Mouse (Mus musculus): ENCODE measurements around the gene Pglyrp2. TPM values are rescaled to one million over a fixed set of nuclear protein-coding genes. Genes with fewer than 3 reads are reported as not detected.
A peak's percentile ranks its signal among the peaks of the same experiment; 100 is the strongest.

Pglyrp2 gene
- polyA plus RNA-seq, 1 experiment from 2014 or later, result not detected

DNA sequence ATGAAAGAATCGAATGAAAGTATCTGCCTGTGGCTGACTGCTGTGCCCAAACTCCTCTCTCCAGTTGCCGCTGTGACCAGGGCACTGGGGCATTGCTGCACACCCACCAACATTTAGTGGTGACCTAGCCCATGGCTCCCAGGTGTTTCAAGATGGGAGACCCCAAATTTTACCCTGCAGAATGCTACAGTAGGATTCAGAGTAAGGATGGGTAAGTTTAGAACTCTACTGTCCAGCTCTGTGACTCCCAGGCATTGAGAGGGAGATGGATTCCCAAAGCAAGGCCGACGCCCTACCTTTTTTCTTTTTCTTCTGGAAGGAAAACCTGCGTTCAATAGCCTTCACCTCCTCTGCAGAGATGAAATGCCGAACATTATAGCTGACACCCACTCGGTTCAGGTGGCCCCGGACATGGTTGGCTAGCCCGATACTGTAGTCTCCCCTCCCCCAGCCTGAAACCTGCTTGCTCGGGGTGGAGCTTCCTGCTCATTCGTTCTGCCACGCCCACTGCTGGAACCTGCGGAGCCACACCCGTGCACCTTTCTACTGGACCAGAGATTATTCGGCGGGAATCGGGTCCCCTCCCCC lies 54.9 kb downstream of the Pglyrp2 start:
- H3K9ac ChIP-seq, result no peak overlapping the region
- WGBS, result 17% methylated on average over 12 of the region's 17 CpGs
- no peak overlapping the region for H3K4me3 ChIP-seq

DNA sequence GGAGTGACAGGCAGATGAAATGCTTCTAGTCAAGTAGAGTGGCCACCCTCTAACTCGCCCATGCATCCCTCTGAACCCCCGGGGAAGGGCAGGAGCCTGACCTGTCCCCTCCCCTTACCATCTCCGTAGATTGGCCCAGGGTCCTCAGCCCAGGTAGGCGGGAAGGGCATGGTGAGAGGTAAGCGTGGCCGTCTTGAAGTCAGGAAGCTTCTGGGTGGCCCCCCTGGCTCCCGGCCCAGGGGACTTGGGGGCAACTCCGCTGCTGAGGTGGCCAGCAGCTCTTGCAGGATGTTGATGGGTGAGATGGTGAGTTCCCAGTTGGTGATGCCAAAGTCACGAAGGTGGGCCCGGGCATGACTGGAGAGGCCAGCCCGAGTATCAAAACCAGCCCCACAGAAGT lies 56.3 kb downstream of the Pglyrp2 start:
- H3K27me3 ChIP-seq, result no peaks in the 10 kb centered on the region
- peaks cover 20% of the 10 kb centered on the region for H3K4me1 ChIP-seq (replicated peaks)
- peaks cover 4% of the 10 kb centered on the region; the same call in 1 of the 2 replicates for H3K36me3 ChIP-seq
- no peak overlapping the region for H3K27ac ChIP-seq (replicated peaks)
- H3K9me3 ChIP-seq, result no peaks in the 10 kb centered on the region
- H3K4me2 ChIP-seq, result no peak overlapping the region
- H3K4me3 ChIP-seq, result no peak overlapping the region
- no peak for ATAC-seq (ENCODE audit: low FRiP score, low read depth)
- WGBS, result 91% methylated on average over 11 of the region's 11 CpGs
- no peak overlapping the region for H3K9ac ChIP-seq

More for the DNA sequence above, 54.9 kb downstream of the Pglyrp2 start:
- Histone ChIP-seq H3K27ac (replicated peaks) (no peak overlapping the region), H3K27me3 (no peaks in the 10 kb centered on the region), H3K4me2 (peak overlapping the region; percentile 38), H3K36me3 (peaks cover 4% of the 10 kb centered on the region; the same call in 1 of the 2 replicates), H3K4me1 (replicated peaks) (peaks cover 10% of the 10 kb centered on the region; the same call in 1 of the 2 replicates), H3K9me3 (no peaks in the 10 kb centered on the region)
- ATAC-seq (ENCODE audit: low FRiP score, low read depth), result no peak

DNA sequence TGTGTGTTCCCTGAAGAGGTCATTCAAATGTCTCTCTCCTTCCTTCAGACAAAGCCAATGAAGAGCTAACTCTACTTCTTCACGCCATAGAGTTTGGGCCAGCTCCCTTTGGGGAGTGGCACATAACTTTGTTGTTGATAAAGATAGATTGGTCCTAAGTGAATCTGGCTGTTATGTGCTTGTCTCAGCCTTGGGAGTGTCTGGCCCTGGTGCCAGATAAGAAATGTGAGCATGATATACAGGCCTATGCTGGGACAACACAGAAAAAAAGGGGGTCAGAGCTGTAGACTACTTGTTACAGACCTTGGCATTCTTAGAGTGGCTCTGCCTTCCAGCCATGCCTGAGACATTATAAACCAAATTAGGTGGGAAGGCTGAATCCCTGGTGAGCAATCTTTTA lies 58.7 kb downstream of the Pglyrp2 start:
- Histone ChIP-seq H3K27ac (replicated peaks) (no peak overlapping the region), H3K36me3 (peaks cover 20% of the 10 kb centered on the region), H3K27me3 (no peaks in the 10 kb centered on the region), H3K9me3 (no peaks in the 10 kb centered on the region), H3K4me1 (replicated peaks) (peaks cover 34% of the 10 kb centered on the region), H3K4me3 (no peak overlapping the region), H3K4me2 (no peak overlapping the region), H3K9ac (no peak overlapping the region)
- no peak for ATAC-seq (ENCODE audit: low FRiP score, low read depth)
- 70% methylated on average over 1 of the region's 1 CpGs for WGBS

DNA sequence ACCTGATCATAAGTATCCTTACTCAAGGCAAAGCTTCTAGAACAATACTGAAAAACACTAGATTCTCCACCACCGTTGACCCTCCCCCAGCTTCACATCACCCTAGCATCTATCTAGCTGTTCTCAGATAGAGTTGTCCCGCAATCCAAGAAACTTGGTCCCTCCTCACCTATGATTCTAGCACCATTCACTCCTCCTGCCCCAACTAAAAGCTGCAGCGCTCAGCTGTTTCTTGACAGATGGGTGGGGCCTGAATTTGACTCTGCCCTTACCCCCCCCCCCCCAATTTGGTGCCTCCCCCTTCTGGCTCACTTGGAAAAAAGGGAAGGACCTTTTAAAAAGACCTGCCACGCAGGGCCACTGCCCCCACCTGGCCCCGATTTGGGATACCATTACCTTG lies 59.1 kb downstream of the Pglyrp2 start:
- WGBS, result 70% methylated on average over 5 of the region's 5 CpGs
- Histone ChIP-seq H3K9me3 (no peaks in the 10 kb centered on the region), H3K9ac (peak overlapping the region; percentile 74; the same call in 1 of the 2 replicates), H3K27ac (replicated peaks) (peak overlapping the region; percentile 78), H3K4me1 (replicated peaks) (peaks cover 34% of the 10 kb centered on the region), H3K4me2 (peak overlapping the region; percentile 87), H3K27me3 (no peaks in the 10 kb centered on the region), H3K4me3 (peak overlapping the region; percentile 82), H3K36me3 (peaks cover 24% of the 10 kb centered on the region)
- ATAC-seq (ENCODE audit: low FRiP score, low read depth), result peak; percentile 20; the same call in 1 of the 2 replicates

DNA sequence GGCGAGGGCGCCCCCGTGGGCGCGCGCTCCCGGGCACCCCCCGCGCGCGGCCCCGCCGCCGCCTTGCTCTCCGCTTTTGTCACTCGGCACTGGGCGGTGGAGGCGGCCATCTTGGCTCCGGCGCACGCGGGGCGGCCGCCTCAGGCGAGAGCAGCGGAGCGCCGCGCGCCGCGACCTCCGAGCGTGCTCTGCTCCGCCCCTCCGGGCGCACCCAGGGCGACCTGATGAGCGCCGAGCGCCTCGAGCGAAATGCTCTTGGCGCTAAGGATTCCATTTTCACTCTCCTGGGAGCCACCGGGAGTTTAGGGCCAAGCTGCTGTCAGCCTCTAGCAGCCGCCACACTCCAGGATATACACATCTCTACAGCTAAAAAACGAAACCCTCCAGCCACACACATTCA lies 59.6 kb downstream of the Pglyrp2 start:
- H3K27me3 ChIP-seq, result no peaks in the 10 kb centered on the region
- peak; percentile 95 for ATAC-seq (ENCODE audit: low FRiP score, low read depth)
- peak overlapping the region; percentile 87 for H3K4me2 ChIP-seq
- peak overlapping the region; percentile 78 for H3K27ac ChIP-seq (replicated peaks)
- peaks cover 29% of the 10 kb centered on the region for H3K36me3 ChIP-seq
- under 1% methylated on average over 42 of the region's 47 CpGs for WGBS
- H3K4me1 ChIP-seq (replicated peaks), result peaks cover 34% of the 10 kb centered on the region
- peak overlapping the region; percentile 82 for H3K4me3 ChIP-seq
- H3K9me3 ChIP-seq, result no peaks in the 10 kb centered on the region
- H3K9ac ChIP-seq, result peak overlapping the region; percentile 74

DNA sequence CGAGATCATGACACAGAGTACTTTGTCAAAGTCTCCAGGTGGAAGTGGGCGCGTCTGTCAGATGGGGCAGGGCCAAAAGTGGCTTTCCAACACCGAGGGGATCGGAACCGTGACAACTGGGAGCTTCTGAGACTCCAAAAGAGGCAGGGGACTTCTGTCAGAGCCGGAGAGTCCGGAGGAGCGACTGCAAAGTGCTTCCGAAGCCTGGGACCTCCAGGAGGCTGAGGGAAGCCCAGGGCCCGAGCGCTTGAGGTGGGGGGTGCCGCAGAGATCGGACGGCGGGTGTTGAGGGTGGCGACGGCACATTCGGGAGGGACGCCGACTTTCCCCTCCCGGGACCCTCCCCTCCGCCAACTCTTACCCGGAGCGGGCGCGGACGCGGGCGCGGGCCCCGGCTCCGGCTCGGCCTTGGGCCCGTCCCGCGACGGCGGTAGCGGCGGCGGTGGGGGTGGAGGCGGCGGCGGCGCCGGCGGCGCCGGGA lies 60.1 kb downstream of the Pglyrp2 start:
- peak overlapping the region; percentile 87 for H3K4me2 ChIP-seq

DNA sequence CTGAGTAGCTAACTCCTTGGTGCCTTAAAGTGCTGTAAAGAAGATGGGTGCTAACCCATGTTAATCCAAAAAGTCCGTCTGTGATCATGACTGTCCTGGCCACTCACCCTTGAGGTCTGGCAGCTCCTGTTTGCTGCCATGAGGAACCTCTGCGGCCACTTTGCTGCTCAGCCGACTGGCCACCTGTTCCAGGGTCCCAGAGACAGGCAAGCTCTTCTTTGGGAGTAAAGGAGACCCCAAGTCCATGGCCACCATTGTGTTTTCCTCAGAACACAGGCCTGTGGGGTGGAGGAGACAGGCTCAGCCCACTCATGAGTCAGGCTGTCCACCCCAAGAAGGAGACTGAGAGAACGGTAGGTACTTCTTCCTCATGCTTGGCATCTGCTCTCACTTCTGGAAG lies 61.3 kb downstream of the Pglyrp2 start:
- H3K36me3 ChIP-seq, result peaks cover 46% of the 10 kb centered on the region
- H3K27me3 ChIP-seq, result no peaks in the 10 kb centered on the region
- H3K4me3 ChIP-seq, result peak overlapping the region; percentile 82
- no peaks in the 10 kb centered on the region for H3K9me3 ChIP-seq
- H3K27ac ChIP-seq (replicated peaks), result no peak overlapping the region
- peak overlapping the region; percentile 87 for H3K4me2 ChIP-seq
- H3K9ac ChIP-seq, result no peak overlapping the region
- no peak for ATAC-seq (ENCODE audit: low FRiP score, low read depth)
- peaks cover 34% of the 10 kb centered on the region for H3K4me1 ChIP-seq (replicated peaks)
- 84% methylated on average over 4 of the region's 4 CpGs for WGBS

More for the DNA sequence above, 60.1 kb downstream of the Pglyrp2 start:
- H3K4me3 ChIP-seq, result peak overlapping the region; percentile 82
- peak overlapping the region; percentile 74 for H3K9ac ChIP-seq
- H3K27ac ChIP-seq (replicated peaks), result peak overlapping the region; percentile 78
- H3K4me1 ChIP-seq (replicated peaks), result peaks cover 34% of the 10 kb centered on the region
- peak; percentile 54 for ATAC-seq (ENCODE audit: low FRiP score, low read depth)
- no peaks in the 10 kb centered on the region for H3K27me3 ChIP-seq
- peaks cover 34% of the 10 kb centered on the region for H3K36me3 ChIP-seq
- WGBS, result under 1% methylated on average over 25 of the region's 50 CpGs
- no peaks in the 10 kb centered on the region for H3K9me3 ChIP-seq

Small RNAs within 50 kb of the gene (microRNA-seq; reads per million reads assigned to microRNA genes)
- gene Gm22201, result not detected

Other genes with a start within 250 kb of the Pglyrp2 start
- gene Ephx3, start 234.6 kb downstream of the Pglyrp2 start, polyA plus RNA-seq (2015; fragmentation: Nextera tagmentation; extraction: Ambion mirVana), result 0.19 and 0.39 TPM in 2 replicates
- 83.0 and 91.5 TPM in 2 replicates for gene Brd4, start 139.4 kb downstream of the Pglyrp2 start, polyA plus RNA-seq (2015; fragmentation: Nextera tagmentation; extraction: Ambion mirVana)
- 102 and 106 TPM in 2 replicates for gene Akap8, start 102.9 kb downstream of the Pglyrp2 start, polyA plus RNA-seq (2015; fragmentation: Nextera tagmentation; extraction: Ambion mirVana)
- gene Akap8l, start 73.6 kb downstream of the Pglyrp2 start, polyA plus RNA-seq (2015; fragmentation: Nextera tagmentation; extraction: Ambion mirVana), result 161 and 171 TPM in 2 replicates
- gene Wiz, start 34.7 kb downstream of the Pglyrp2 start, polyA plus RNA-seq (2015; fragmentation: Nextera tagmentation; extraction: Ambion mirVana), result 38.7 and 45.8 TPM in 2 replicates
- gene Rasal3, start 20.6 kb downstream of the Pglyrp2 start, polyA plus RNA-seq (2015; fragmentation: Nextera tagmentation; extraction: Ambion mirVana), result 0.42 and 0.65 TPM in 2 replicates
- 0.92 and 1.3 TPM in 2 replicates for gene Cyp4f39, start 28.6 kb upstream of the Pglyrp2 start, polyA plus RNA-seq (2015; fragmentation: Nextera tagmentation; extraction: Ambion mirVana)
- 10.9 and 12.3 TPM in 2 replicates for gene Cyp4f17, start 81.9 kb upstream of the Pglyrp2 start, polyA plus RNA-seq (2015; fragmentation: Nextera tagmentation; extraction: Ambion mirVana)
- 17.3 and 18.7 TPM in 2 replicates for gene Cyp4f16, start 112.4 kb upstream of the Pglyrp2 start, polyA plus RNA-seq (2015; fragmentation: Nextera tagmentation; extraction: Ambion mirVana)
- gene Cyp4f37, start 197.1 kb upstream of the Pglyrp2 start, polyA plus RNA-seq (2015; fragmentation: Nextera tagmentation; extraction: Ambion mirVana), result 0.43 and 0.67 TPM in 2 replicates
- 0.16 TPM in 1 of 2 replicates, not detected in the other for gene Cyp4f40, start 234.7 kb upstream of the Pglyrp2 start, polyA plus RNA-seq (2015; fragmentation: Nextera tagmentation; extraction: Ambion mirVana)

All from hindbrain, embryonic 15.5 days (tissue).